Mouse (Mus musculus) testis, postnatal 10 days (tissue): Measurements from ENCODE around the gene Lrrc46.

Experiments
- DNase-seq: peaks from one replicate; pipeline ENCODE4 v3.0.0; 2021; ENCODE audit warnings: low spot score

Lrrc46 gene

GRCm38 (mm10) chr11:97041022-97041899 is at the start of gene Lrrc46, which contains the start of gene Mrpl10:
Gene Lrrc46 (minus strand): TSS chr11:97041407.
Gene Mrpl10 (plus strand): TSS chr11:97041560.
- peak; percentile 97 for DNase-seq

- no peak for DNase-seq
Observed at GRCm38 (mm10) chr11:97086365-97086764, 45.2 kb upstream of the Lrrc46 start.

GRCm38 (mm10) chr11:97084821-97085505 is 43.8 kb upstream of the Lrrc46 start:
- no peak for DNase-seq

- DNase-seq: no peak
Observed at GRCm38 (mm10) chr11:97083401-97084140, 42.4 kb upstream of the Lrrc46 start.

GRCm38 (mm10) chr11:97082977-97083376 is 41.8 kb upstream of the Lrrc46 start:
- DNase-seq: peak; percentile 71

- DNase-seq: no peak
Observed at GRCm38 (mm10) chr11:97080291-97080690, 39.1 kb upstream of the Lrrc46 start.

GRCm38 (mm10) chr11:97078751-97079150 is 37.5 kb upstream of the Lrrc46 start:
- no peak for DNase-seq

GRCm38 (mm10) chr11:97074235-97074634 is 33.0 kb upstream of the Lrrc46 start:
- DNase-seq: no peak

- DNase-seq: peak; percentile 61
Observed at GRCm38 (mm10) chr11:97072533-97072932, 31.3 kb upstream of the Lrrc46 start.

- no peak for DNase-seq
Observed at GRCm38 (mm10) chr11:97071129-97071528, 29.9 kb upstream of the Lrrc46 start.

- no peak for DNase-seq
Observed at GRCm38 (mm10) chr11:97069770-97070169, 28.6 kb upstream of the Lrrc46 start.

- no peak for DNase-seq
Observed at GRCm38 (mm10) chr11:97069333-97069732, 28.1 kb upstream of the Lrrc46 start.

GRCm38 (mm10) chr11:97066656-97067360 is 25.6 kb upstream of the Lrrc46 start:
- no peak for DNase-seq

- peak; percentile 60 for DNase-seq
Observed at GRCm38 (mm10) chr11:97065538-97066295, 24.5 kb upstream of the Lrrc46 start.

- peak; percentile 58 for DNase-seq
Observed at GRCm38 (mm10) chr11:97063921-97064295, 22.7 kb upstream of the Lrrc46 start.

GRCm38 (mm10) chr11:97063274-97063920 is 22.2 kb upstream of the Lrrc46 start:
- peak; percentile 61 for DNase-seq

- DNase-seq: no peak
Observed at GRCm38 (mm10) chr11:97052219-97052646, 11.0 kb upstream of the Lrrc46 start.

GRCm38 (mm10) chr11:97050944-97051586 is 9.9 kb upstream of the Lrrc46 start:
- no peak for DNase-seq

- DNase-seq: peak; percentile 79
Observed at GRCm38 (mm10) chr11:97050216-97050943, 9.2 kb upstream of the Lrrc46 start, which contains the start of gene Osbpl7. Gene Osbpl7 (plus strand): TSS chr11:97050628.
